Mouse (Mus musculus) midbrain, embryonic 10.5 days (tissue): ENCODE results near the gene Gm13278. TPM values are rescaled to one million over a fixed set of nuclear protein-coding genes. Genes with fewer than 3 reads are reported as not detected.
"Not testable (repeated sequence)": the region's sequence is repeated elsewhere in the genome, so short reads cannot be mapped to it uniquely, and the experiment has no call there.

Experiments
- DNase-seq: peaks from one replicate; pipeline ENCODE4 v3.0.0-alpha.2; 2017; ENCODE audit warnings: low spot score
- H3K27ac ChIP-seq: fragments of 300-500 bp; sonication (generic); replicated peaks from 2 replicates; pipeline ENCODE4 v1.5.1; 2016; ENCODE audit warnings: mild to moderate bottlenecking
- H3K27me3 ChIP-seq: fragments of 300-500 bp; sonication (generic); 2 replicates; pipeline ENCODE4 v1.6.1; 2016; ENCODE audit warnings: low read depth, mild to moderate bottlenecking; ENCODE audit not compliant: poor library complexity, severe bottlenecking
- H3K36me3 ChIP-seq: fragments of 300-500 bp; sonication (generic); 2 replicates; pipeline ENCODE4 v1.6.1; 2016; ENCODE audit warnings: mild to moderate bottlenecking, moderate library complexity
- H3K4me1 ChIP-seq: fragments of 300-500 bp; sonication (generic); 2 replicates; pipeline ENCODE4 v1.6.1; 2016
- H3K4me3 ChIP-seq: fragments of 300-500 bp; sonication (generic); 2 replicates; pipeline ENCODE4 v1.5.1; 2016; ENCODE audit warnings: mild to moderate bottlenecking, moderate library complexity
- H3K9me3 ChIP-seq: fragments of 300-500 bp; sonication (generic); replicated peaks from 2 replicates; pipeline ENCODE4 v1.6.1; 2016; ENCODE audit warnings: mild to moderate bottlenecking
- WGBS: fragments of 180-500 bp; shearing (Covaris S2); methylation state at CpG from one replicate; pipeline ENCODE4 v1.1.7; 2016; 5-methylcytosine and 5-hydroxymethylcytosine counted together
- polyA plus RNA-seq: library from polyadenylated mRNA; unstranded; fragments of >200 nt; fragmentation: Nextera tagmentation; extraction: Ambion mirVana; gene quantifications from 2 replicates; pipeline ENCODE4 v1.2.1, GENCODE M21; 2016

Gene Gm13278
- polyA plus RNA-seq = not detected in 2 replicates

DNA sequence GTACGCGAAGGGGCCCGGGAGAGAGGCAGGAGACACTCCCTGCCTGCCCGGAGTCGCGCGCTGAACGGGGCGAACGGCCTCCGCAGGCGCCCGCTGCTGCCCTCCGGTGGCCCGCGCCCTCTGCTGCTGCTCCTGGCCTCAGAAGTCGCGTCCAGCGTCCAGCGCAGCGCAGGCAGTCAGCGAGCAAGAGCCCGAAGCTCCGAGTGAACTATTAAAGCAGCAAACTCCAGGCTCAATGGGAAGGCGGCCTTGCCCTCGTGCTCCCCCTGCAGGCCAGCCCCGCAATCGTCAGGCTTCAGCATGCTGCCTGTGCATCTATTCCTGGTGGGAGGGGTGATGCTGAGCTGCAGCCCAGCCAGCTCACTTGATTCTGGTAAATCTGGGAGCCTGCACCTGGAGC lies at the start of gene Gm13278:
TSS of gene Gm13278 (plus strand) at position 301 of the 400 bp plus-strand sequence.
- not testable (repeated sequence) for H3K4me1 ChIP-seq, DNase-seq, H3K9me3 ChIP-seq, H3K27ac ChIP-seq, H3K4me3 ChIP-seq, H3K36me3 ChIP-seq, H3K27me3 ChIP-seq
- no CpG with 5 or more reads among the region's 28 CpGs for WGBS

GRCm38 (mm10) chr4:88742771-88743371 lies 48.5 kb upstream of the Gm13278 start:
- Histone ChIP-seq H3K27me3 (no peaks in the 10 kb centered on the region), H3K4me1 (peaks cover 8% of the 10 kb centered on the region), H3K27ac (no peak overlapping the region), H3K9me3 (no peaks in the 10 kb centered on the region), H3K4me3 (no peak overlapping the region), H3K36me3 (no peaks in the 10 kb centered on the region)
- 82% methylated on average over 7 of the region's 7 CpGs for WGBS
- no peak for DNase-seq

GRCm38 (mm10) chr4:88744207-88744606 lies 47.1 kb upstream of the Gm13278 start:
- no peak overlapping the region for H3K4me3 ChIP-seq
- H3K36me3 ChIP-seq = no peaks in the 10 kb centered on the region
- H3K27me3 ChIP-seq = no peaks in the 10 kb centered on the region
- WGBS = 85% methylated on average over 3 of the region's 3 CpGs
- H3K27ac ChIP-seq = no peak overlapping the region
- peaks cover 8% of the 10 kb centered on the region for H3K4me1 ChIP-seq
- no peak for DNase-seq
- H3K9me3 ChIP-seq = no peaks in the 10 kb centered on the region

DNA sequence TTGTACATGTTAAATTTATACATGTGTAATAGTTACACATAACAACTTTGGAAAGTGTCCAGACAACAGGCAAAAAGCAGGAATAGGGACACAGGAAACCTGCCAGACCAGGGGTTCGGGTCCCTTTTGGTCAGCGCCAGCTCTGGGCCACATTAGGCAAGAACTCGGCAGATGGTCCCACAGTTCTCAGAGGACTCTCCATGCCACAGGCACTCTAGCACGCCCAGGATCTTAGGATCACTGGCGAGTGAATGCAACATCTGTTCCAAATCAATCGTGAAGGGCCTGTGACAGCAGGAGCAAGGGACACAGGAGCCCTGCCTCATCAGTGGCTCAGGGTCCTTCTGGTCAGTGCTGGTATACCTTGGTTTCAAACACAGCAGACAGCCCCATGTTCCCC lies 41.4 kb upstream of the Gm13278 start:
- WGBS = 68% methylated on average over 6 of the region's 6 CpGs
- H3K4me1 ChIP-seq = peaks cover 8% of the 10 kb centered on the region
- H3K9me3 ChIP-seq = no peaks in the 10 kb centered on the region
- no peaks in the 10 kb centered on the region for H3K36me3 ChIP-seq
- H3K4me3 ChIP-seq = no peak overlapping the region
- H3K27me3 ChIP-seq = no peaks in the 10 kb centered on the region
- no peak overlapping the region for H3K27ac ChIP-seq
- DNase-seq = no peak

GRCm38 (mm10) chr4:88754818-88755340 lies 36.5 kb upstream of the Gm13278 start, which contains the start of gene Gm13271:
Gene Gm13271 (plus strand): TSS chr4:88754868.
- not testable (repeated sequence) for DNase-seq, H3K27ac ChIP-seq, H3K36me3 ChIP-seq, H3K27me3 ChIP-seq, H3K4me3 ChIP-seq, H3K9me3 ChIP-seq
- WGBS = 70% methylated on average over 15 of the region's 15 CpGs
- H3K4me1 ChIP-seq = peaks cover 11% of the 10 kb centered on the region

DNA sequence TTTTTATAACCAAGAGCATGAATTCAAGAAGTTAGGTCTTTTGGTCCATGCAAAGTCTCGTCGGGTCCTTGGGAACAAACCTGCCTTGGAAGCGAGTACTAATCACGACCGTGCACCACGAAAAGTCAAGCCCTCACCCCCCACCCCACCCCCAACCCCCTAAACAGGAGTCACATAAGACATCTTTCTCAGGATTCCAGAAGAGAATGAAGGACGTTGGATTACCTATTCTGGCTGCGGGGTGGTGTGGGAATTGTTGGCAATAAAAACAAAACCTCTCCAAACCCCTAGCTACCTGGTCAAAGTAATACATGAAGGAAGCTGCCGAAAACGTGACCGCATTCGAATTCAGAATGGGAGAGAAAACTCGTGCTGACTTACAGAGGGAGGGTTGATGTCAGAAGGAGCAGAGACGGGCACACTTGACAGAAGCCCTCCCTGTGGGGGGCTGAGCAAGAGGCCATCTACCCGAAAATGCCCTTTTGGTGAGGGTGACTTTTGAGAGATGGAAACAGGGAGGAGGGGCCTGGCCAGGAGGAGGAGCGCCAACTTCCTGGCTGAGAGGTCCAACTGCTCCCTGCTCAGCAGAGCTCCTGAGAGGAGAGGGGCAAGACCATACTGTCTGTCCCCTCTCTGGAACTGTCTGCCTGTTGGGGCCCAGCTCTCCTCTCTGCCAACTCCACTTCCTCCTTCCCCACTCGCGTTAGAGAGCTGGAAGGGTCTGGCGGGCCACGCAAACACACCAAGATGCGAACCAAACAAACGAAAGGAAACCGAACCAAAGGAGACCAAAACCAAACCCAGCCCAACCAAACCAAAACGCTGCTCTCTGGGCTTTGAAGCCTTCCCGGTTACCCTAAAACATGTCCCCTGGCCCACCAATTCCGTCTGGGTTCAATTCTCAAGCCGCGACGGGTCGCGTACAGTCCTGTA lies 34.5 kb upstream of the Gm13278 start:
- H3K9me3 ChIP-seq, H3K36me3 ChIP-seq, H3K27me3 ChIP-seq: not testable (repeated sequence)
- Histone ChIP-seq H3K4me3 (peak overlapping the region; percentile 63), H3K27ac (peak overlapping the region; percentile 86), H3K4me1 (peaks cover 13% of the 10 kb centered on the region)
- DNase-seq = peak; percentile 50
- 13% methylated on average over 29 of the region's 31 CpGs for WGBS

DNA sequence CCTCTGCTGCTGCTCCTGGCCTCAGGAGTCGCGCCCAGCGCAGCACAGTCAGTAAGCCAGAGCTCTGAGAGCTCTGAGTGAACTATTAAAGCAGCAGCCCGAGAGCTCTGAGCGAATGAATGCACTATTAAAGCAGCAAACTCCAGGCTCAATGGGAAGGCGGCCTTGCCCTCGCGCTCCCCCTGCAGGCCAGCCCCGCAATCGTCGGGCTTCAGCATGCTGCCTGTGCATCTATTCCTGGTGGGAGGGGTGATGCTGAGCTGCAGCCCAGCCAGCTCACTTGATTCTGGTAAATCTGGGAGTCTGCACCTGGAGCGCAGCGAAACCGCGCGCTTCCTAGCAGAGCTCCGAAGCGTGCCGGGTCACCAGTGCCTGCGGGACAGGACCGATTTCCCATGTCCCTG lies 33.7 kb upstream of the Gm13278 start:
- H3K9me3 ChIP-seq = not testable (repeated sequence)
- WGBS = under 1% methylated on average over 21 of the region's 21 CpGs
- peak overlapping the region; percentile 86 for H3K27ac ChIP-seq

DNA sequence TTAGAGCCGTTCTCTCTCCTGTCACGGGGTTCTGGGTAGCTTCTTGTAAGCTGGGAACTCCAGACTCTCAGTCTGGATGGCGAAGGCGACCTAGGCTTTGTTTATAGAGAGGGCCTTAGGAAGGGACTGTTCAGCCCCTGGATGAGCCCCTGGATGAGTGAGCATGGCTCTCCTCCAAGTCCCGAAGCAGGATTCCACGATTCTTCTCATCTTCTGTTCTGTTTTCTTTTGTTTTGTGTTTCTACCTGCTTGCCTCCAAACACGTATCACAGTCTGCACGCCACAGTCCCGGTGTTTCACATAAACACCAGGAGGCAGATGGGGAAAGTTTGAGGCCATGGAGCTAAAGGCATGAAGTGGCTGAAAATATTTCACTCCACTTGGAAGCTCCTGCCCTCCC lies 32.6 kb upstream of the Gm13278 start:
- H3K27me3 ChIP-seq, H3K4me3 ChIP-seq, H3K9me3 ChIP-seq, H3K36me3 ChIP-seq, DNase-seq, H3K27ac ChIP-seq: not testable (repeated sequence)
- whole genome bisulfite sequencing = 91% methylated on average over 9 of the region's 9 CpGs
- peaks cover 17% of the 10 kb centered on the region for H3K4me1 ChIP-seq

More for the DNA sequence above, 33.7 kb upstream of the Gm13278 start:
- H3K4me1 ChIP-seq = peaks cover 14% of the 10 kb centered on the region
- not testable (repeated sequence) for H3K36me3 ChIP-seq, H3K27me3 ChIP-seq
- DNase-seq = peak; percentile 87
- H3K4me3 ChIP-seq = peak overlapping the region; percentile 63

DNA sequence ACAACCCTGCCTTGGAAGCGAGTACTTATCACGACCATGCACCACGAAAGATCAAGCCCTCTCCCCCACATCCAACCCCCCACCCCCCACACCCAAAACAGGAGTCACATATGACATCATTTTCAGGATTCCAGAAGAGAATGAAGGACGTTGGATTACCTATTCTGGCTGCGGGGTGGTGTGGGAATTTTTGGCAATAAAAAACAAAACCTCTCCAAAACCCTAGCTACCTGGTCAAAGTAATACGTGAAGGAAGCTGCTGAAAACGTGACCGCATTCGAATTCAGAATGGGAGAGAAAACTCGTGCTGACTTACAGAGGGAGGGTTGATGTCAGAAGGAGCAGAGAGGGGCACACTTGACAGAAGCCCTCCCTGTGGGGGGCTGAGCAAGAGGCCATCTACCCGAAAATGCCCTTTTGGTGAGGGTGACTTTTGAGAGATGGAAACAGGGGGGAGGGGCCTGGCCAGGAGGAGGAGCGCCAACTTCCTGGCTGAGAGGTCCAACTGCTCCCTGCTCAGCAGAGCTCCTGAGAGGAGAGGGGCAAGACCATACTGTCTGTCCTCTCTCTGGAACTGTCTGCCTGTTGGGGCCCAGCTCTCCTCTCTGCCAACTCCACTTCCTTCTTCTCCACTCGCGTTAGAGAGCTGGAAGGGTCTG lies 31.6 kb upstream of the Gm13278 start, which contains the start of gene Gm13283:
TSS of gene Gm13283 (plus strand) at position 510 of the 659 bp plus-strand sequence.
- not testable (repeated sequence) for DNase-seq, H3K27me3 ChIP-seq, H3K27ac ChIP-seq, H3K9me3 ChIP-seq, H3K36me3 ChIP-seq
- Histone ChIP-seq H3K4me1 (peaks cover 17% of the 10 kb centered on the region), H3K4me3 (peak within 1 kb of the TSS; percentile 44)
- 25% methylated on average over 10 of the region's 14 CpGs for WGBS

GRCm38 (mm10) chr4:88760431-88760830 lies 30.9 kb upstream of the Gm13278 start:
- H3K27ac ChIP-seq, H3K9me3 ChIP-seq, H3K36me3 ChIP-seq, H3K27me3 ChIP-seq: not testable (repeated sequence)
- peak overlapping the region; percentile 44 for H3K4me3 ChIP-seq
- H3K4me1 ChIP-seq = peaks cover 17% of the 10 kb centered on the region
- WGBS = under 1% methylated on average over 26 of the region's 28 CpGs
- peak; percentile 77 for DNase-seq

GRCm38 (mm10) chr4:88761776-88762175 lies 29.6 kb upstream of the Gm13278 start:
- H3K36me3 ChIP-seq, H3K27me3 ChIP-seq, H3K27ac ChIP-seq, H3K4me3 ChIP-seq, H3K9me3 ChIP-seq, DNase-seq: not testable (repeated sequence)
- 66% methylated on average over 6 of the region's 8 CpGs for WGBS
- peaks cover 10% of the 10 kb centered on the region; the same call in 1 of the 2 replicates for H3K4me1 ChIP-seq

DNA sequence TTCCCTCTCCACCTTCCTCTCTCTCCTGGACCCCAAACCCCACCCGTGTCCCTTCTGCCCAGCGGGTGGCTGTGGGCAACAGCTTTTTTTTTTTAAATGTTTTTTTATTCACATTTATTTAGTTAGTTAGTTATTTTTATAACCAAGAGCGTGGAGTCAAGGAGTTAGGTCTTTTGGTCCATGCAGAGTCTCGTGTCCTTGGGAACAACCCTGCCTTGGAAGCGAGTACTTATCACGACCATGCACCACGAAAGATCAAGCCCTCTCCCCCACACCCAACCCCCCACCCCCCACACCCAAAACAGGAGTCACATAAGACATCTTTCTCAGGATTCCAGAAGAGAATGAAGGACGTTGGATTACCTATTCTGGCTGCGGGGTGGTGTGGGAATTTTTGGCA lies 29.0 kb upstream of the Gm13278 start:
- not testable (repeated sequence) for H3K27me3 ChIP-seq, H3K27ac ChIP-seq, DNase-seq, H3K9me3 ChIP-seq, H3K36me3 ChIP-seq, H3K4me3 ChIP-seq
- peaks cover 10% of the 10 kb centered on the region; the same call in 1 of the 2 replicates for H3K4me1 ChIP-seq
- WGBS = 55% methylated on average over 9 of the region's 9 CpGs
